Mouse (Mus musculus) adrenal gland, adult 8-10 months (tissue): ENCODE data around the gene Tmem53. TPM values are rescaled to one million over a fixed set of nuclear protein-coding genes. Genes with fewer than 3 reads are reported as not detected.

Experiments
- DNase-seq: peaks from one replicate; pipeline ENCODE4 v3.0.0; 2022
- total RNA-seq, 4 experiments: library from RNA; stranded (reverse); gene quantifications; 2 replicates each; pipeline ENCODE4 v1.2.4; 2022

Gene Tmem53
- total RNA-seq, 4 experiments from 2014 or later, result 52.4 to 103 (median 74.9) TPM

DNA sequence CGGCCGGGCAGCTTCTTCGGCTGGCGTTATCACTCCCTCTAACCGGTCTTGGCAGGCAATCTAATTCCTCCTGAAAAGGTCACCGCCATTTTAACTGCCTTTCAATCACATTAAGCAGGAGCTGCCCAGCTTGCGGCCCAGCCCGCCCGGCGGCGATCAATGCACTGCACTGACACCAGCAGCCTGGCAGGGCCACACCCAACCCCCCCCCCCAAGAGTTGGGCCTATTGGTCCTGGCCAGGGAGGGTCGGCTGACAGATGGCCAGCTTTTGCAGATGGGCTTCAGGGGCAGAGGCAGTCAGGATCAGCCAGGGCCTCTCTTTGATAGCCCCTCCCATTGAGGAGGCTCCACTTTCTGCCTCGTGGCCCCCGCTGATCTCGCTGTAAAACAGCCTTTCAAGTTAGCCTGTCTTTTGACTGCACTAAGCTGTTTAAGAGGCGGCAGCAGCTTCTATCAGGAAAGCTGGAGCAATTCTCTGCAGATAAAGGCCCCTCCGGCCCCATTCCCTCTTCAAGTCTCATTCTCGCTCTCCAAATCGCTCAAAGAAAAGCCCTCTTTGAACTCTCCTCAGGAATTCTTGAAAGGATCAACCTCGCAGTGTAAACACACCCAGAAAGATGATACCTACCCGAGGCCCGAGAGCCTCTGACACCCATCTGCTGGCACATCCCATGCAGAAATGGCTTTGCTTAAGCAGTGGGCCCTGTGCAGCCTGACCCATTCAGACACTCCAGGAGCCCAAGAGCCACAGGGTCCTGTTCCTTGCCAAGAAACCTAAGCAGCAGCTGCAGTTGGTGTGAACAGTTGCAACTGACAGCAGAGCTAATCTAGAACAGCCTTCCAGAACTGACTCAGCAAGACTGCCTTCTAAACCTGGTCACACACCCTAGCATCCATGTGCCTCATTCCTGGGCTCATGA is 31.8 kb downstream of the Tmem53 start:
- DNase-seq, result no peak

DNA sequence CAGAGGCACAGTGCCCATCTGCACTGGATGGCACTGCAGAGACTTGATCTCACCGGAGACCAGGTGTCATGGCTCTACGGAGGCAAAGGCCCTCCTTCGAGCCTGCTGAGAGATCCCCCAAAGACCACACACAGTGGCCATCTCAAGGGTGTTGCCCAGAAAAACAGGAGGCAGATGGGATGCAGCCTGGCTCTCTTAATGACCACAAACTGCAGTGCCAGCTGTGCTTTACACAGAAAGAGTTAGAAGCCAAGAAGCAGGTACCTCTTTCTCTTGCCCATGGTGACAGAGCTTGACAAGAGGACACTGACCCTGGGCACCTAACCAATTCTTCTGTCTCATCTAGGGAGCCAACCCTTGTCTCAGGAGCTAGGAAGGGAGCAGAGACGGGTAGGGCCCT is 32.6 kb downstream of the Tmem53 start:
- no peak for DNase-seq

DNA sequence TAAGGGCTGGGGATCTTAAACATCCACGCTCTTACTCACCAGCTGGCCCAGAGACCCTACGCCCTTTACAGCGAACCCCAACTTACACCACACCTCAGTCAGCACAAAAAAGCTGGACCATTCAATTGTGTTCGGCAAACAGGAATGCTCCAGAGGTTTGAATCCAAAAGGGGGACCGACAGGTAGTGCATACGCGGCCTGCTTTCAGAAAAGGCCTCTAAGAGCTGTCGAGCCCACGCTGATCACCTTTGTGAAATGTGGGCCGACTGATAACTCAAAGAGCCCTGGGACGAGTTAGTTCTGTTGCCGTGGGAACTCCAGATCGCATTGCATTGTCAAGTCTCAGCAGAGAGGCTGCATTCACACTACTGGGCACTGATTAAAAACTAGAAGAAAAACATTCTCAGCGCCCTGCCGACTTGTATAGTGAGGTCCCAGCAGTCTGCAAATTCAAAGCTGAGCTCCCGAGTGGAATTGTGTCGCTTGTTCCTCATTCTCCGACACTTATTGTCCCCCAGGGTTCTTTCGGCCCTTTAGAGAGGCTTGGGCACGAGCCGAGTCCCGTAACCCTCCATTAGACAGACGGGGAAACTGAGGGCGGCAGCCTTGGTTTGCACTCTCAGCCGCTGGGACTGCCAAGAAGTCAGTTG is 36.7 kb downstream of the Tmem53 start:
- no peak for DNase-seq

DNA sequence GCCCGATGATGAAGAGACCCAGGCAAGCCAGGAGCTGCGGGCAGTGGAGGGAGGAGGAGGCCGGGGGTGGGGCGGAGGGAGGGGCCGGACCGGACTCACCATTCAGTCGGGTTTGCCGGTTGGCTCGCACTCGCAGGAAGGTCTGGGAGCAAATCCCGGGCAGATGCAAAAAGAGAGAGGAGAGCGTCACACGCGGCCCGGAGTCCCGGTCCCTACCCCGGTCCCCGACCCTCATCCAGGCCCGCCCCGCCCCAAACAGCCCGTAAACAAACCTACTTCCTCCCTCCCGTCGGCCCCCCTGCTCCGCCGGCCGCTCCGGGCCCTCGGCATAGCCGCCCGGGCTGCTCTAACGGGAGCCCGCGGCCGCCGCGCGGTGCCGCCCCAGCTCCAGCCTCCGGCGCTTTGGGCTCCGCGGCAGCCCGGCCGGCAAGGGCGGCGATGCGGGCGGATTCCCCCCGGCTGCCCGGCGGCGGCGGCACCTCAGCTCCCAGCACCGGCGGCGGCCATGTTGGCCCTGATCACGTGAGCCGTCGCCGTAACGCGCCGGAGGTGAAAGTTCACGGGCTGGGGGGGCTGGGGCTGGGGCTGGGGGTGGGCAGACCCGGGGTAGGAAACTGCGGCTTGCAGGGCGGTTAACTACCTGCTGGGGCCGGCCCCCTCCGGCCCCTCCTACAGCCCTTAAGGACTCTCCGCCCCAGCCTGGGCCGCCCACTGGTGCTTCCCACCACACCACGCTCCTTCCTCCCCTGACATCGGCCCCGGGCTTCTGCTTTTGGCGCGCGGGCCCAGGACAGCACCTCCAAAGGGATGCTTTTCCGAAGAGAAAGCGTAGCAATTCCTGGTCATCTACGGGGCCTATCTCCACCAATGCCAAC is 37.4 kb downstream of the Tmem53 start:
- peak; percentile 75 for DNase-seq

DNA sequence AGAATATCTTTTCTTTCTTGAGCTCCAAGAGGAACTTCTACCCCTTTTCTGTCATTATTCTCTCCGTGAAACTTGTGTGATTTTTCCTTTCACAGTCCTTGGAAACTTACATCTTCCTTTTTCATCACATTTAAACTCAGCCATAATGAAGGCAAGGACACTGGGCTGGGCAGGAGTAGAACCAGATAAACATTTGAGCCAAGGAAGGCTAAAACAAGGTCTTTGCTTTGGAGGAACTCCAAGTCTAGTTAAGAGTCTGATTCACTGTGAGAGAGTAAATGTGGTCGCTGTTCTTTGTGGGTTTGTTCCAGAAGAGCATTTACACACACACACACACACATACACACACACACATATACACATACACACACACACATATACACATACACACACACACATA is 39.9 kb downstream of the Tmem53 start:
- DNase-seq, result no peak

GRCm38 (mm10) chr4:117296849-117297593 is 45.3 kb downstream of the Tmem53 start:
- no peak for DNase-seq

DNA sequence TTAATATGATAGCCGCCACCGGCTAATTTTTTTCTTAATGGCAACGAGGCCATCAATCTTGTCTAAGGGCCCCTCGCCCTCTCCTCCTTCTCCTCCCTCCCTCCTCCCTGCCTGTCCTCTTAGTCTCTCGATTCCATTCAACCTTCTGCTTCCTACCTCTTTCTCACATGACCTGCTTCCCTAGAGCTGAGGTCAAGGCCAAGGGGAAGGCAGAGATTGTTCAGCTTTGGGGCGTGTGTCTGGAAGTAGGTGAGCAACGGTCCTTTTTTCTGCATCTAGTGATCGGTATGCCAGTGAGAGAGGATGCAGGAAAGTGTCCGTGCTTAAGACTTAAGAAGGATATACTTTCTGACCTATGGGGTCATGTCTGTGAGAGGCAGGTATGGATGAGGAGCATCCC is 46.1 kb downstream of the Tmem53 start:
- DNase-seq, result no peak

DNA sequence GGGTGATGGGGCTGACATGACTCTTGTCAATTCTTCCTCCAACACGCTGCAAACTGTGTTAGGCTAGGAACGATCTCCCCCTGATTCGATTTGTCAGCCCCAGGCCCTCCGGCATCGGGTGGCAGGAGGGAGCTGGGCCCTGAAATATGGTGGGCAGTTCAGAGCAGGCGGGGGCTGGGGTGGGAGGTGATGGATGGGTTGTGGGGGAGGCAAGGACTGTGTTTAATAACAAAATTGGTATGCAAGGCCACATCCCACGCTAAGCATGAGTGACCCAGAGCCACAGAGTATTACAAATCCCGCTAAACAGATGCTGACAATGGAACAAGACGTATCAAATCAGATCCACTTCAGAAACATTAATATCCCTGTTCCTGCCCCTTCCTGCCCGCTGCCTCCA is 48.2 kb downstream of the Tmem53 start:
- no peak for DNase-seq

DNA sequence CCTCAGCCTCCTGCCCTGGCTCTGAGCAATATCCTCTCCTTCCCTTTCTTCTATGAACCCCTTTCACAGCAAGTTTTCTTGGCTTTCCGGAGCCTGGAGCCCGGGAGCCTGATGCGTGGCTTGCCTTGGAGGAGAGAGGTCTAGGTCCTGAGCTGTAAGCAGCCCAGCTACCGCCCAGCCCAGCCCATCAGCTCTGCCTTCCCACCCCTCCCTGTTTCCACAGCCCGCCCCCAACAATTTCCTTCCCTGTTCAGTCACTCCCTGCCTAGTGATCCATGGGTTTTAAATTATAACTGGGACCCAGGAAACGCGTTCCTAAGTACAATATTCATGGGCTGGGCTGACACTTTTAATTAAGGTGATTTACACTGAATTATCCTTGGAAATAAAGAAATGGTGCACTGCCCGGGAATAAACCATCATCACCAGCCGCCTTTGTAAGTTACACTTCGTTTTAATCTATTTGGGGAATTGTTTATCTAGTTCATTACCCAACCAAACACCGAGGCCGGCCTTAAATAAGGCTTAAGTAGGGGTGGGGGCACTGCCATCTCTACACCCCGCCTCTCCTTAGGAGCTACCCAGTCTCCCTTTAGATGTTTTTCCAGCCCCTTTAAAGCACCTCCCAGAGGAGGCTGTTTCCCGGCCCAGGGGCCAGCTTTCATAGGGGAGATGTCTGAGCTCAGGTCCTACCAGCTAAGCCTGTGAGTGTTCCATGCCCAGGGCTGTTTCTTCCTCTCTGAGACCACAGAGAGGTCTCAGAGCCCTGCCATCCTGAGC is 50.5 kb downstream of the Tmem53 start:
- no peak for DNase-seq

- DNase-seq, result no peak
Measured at GRCm38 (mm10) chr4:117303581-117304238, 52.0 kb downstream of the Tmem53 start.

- DNase-seq, result no peak
Measured at GRCm38 (mm10) chr4:117304239-117305025, 52.7 kb downstream of the Tmem53 start.

DNA sequence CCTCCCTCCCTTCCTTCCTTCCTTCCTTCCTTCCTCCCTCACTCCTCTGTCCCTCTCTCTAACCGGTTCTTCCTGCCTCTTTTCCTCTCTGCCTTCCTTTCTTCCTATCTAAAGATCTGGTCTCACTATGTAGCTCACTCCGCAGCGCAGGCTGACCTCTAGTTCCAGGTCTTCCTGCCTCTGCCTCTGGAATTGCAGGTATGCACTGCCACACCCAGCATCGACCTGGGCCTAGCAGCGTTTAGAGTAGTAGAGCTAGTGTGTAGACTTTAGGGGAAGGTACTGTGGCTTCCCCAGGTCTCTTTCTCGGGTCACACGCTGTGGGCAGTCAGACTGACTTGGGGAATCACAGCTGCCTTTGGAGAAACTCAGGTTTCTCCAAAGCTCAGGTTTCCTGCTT is 53.7 kb downstream of the Tmem53 start:
- DNase-seq, result no peak

DNA sequence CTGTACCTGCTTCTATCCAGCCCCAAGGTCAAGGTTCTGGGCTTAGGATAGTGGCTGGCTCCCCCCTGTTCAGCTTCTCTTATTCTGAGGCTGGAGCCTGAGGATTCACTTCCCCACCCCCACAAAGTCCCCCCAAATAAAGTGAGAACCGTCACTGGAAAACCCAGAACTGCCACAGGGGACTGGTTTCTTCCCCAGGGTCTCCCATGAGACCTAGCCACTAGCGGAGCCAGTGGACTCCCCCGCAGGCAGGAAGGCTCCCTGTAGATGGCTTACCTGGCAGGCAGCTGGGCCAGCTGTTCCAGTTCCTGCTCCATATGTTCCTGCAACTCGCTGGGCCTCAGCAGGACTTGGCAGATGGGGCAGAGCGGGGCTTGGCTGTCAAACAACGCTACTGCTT is 55.5 kb downstream of the Tmem53 start:
- no peak for DNase-seq

DNA sequence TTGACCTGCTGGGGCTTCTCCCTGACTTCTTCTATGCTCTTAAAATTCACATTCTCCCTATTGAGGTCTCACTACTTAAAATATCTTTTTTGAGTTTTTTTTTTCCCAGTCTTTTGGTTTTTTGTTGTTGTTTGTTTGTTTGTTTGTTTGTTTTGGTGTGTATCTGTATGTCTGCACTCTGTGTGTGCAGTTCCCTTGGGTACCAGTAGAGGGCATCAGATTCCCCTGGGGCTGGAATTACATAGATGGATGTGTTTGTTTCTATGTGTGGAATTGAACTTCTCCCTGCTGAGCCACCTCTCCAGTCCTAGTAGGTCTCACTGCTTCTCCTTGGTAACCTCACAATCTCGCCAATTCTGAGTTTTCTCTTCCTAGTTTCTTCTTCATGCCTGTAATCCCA is 57.7 kb downstream of the Tmem53 start:
- DNase-seq, result no peak

DNA sequence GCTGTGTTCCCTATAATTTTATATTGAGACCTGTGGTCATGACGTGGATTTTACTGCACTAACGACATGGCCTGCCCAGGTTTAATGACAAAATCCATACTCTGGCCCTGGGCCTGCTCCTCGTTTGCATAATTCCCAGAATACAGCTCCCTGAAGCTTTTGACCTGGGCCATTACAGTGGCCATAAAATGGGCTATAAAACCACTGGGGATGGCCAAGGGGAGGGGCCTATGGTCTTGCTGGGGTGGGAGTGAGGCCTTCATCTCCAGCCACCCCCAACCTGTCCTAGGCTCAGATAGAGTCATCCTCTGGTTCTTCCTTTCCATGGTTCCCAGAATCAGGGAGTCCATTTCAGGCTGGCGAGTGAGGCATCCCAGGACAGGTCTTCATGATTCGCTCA is 60.1 kb downstream of the Tmem53 start:
- DNase-seq, result no peak

DNA sequence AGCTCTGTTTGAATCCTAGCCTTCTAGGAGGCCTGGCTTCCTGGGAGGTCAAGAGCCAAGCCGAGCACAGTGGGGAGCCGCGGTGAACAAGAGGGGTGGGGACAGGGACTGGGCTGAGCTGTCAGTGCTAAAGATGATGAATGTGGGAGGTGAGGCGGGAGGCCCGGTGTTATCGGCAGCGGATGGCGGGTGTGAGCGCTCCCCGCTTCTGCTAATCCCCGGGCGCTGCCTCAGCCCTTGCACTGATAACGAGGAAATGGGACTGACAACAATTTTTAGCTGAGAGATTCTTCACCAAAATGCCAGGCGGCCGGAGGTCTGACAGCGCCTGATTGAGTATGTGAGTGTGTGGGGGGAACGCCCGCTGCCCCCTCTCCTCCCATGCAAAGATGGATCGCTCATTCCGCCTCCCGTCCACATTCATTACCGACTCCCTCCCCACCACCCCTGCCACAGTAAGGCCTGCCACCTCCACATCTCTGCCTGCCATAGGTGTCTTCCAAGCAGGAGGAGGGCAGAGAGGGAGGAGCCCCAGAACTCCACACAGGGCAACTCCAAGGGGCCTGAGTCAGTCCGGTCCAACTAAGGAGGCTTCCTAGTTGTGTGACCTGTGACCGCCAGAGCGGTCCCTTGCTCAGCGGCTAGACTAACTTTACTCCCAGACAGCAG is 60.8 kb downstream of the Tmem53 start:
- no peak for DNase-seq

DNA sequence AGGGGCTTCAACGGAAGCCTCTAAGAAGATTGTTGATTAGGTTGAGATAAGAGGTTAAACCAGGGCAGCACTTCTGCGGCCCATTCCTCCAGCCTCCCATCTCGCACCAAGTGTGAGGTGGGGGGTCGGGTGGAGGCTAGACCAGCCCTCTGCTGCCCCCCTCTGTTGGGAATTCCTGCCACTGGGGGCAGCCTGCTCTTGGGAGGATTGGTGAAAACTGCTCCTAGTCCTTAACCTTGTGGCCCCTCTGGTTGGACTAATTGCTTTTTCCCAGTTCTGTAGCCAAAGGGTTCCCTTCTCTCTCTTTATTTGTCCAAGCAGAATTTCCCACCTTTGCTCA is 61.3 kb downstream of the Tmem53 start:
- DNase-seq, result no peak

DNA sequence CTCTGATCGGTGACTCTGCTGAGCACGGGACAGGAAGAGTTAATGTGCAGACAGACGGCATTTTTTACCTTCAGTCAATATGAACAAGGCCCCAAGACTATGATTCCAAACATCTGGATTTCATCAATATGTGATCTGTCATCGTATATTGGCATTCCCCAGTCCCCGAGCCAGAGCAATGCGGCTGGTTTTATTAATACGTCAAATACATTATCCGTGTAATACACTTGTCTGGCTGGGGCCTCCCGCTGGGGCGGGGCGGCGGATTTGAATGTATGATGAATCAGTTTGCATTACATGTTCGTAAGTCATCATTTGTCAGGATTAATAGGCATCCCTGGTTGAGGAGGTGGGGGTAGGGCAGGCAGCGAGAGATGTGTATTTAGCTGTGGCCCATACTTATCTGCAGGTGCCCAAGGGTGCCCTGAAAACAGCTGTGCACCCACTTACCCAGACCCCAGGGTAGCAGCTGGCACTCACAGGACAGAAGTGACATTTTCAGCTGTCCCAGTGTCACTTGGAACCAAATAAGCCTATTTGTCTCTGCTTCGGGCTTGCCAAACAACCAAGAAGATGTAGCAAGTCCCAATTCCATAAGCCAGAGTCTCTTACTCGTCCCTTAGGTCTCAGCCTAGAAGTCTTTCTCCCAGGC is 63.2 kb downstream of the Tmem53 start:
- DNase-seq, result no peak

GRCm38 (mm10) chr4:117316800-117317199 is 65.0 kb downstream of the Tmem53 start:
- no peak for DNase-seq
